19 mouse cellular contexts compared by ENCODE assay signal in genomic region chr8:61937576-61937975, GRCm38 (mm10). TPM values are rescaled to one million over a fixed set of nuclear protein-coding genes. Genes with fewer than 3 reads are reported as not detected.
"Had no signal": no experiment of that assay in that cellular context is flagged by ENCODE, and none has a peak within 500 bp of the region (broad histone marks: within the 10 kb centered on the region; RNA-seq: fewer than 3 reads in every experiment).

No protein-coding gene starts in this region.

- H3K4me1 ChIP-seq: liver, embryonic 13.5 days; midbrain, embryonic 12.5 days; midbrain, embryonic 15.5 days; neural tube, embryonic 12.5 days; neural tube, embryonic 15.5 days had no signal

- DNase-seq: kidney, postnatal 36 days; layer of hippocampus, postnatal 36 days; liver, embryonic 13.5 days; lung, adult 2 months; lung, postnatal 14 days; lung, postnatal 4 days; right cerebral cortex, adult 18-20 months; right cerebral cortex, postnatal 14 days; right cerebral cortex, postnatal 4 days; thymus, adult 2 months; thymus, postnatal 14 days; thymus, postnatal 4 days had no signal

- ATAC-seq: midbrain, embryonic 15.5 days had no signal

- H3K9ac ChIP-seq: liver, embryonic 13.5 days; midbrain, embryonic 12.5 days; midbrain, embryonic 15.5 days; neural tube, embryonic 12.5 days; neural tube, embryonic 15.5 days had no signal

- H3K4me3 ChIP-seq: left cerebral cortex, adult 2 months; liver, embryonic 13.5 days; midbrain, embryonic 12.5 days; midbrain, embryonic 15.5 days; neural tube, embryonic 12.5 days; neural tube, embryonic 15.5 days had no signal

- H3K9me3 ChIP-seq: liver, embryonic 13.5 days; midbrain, embryonic 12.5 days; midbrain, embryonic 15.5 days; neural tube, embryonic 12.5 days; neural tube, embryonic 15.5 days had no signal

- H3K4me2 ChIP-seq: liver, embryonic 13.5 days; midbrain, embryonic 12.5 days; midbrain, embryonic 15.5 days; neural tube, embryonic 12.5 days; neural tube, embryonic 15.5 days had no signal

- H3K36me3 ChIP-seq: liver, embryonic 13.5 days; midbrain, embryonic 12.5 days; midbrain, embryonic 15.5 days; neural tube, embryonic 12.5 days; neural tube, embryonic 15.5 days had no signal

- H3K27ac ChIP-seq: left cerebral cortex, adult 2 months; liver, embryonic 13.5 days; midbrain, embryonic 12.5 days; midbrain, embryonic 15.5 days; neural tube, embryonic 12.5 days; neural tube, embryonic 15.5 days; stomach, postnatal 0 days had no signal

- H3K27me3 ChIP-seq: liver, embryonic 13.5 days; midbrain, embryonic 12.5 days; midbrain, embryonic 15.5 days; neural tube, embryonic 12.5 days; neural tube, embryonic 15.5 days had no signal

RNA-seq across cellular contexts. Expression of gene Ddx60, which starts 9.7 kb away (rescaled TPM):
- polyA plus RNA-seq: limb, embryonic 11.5 days had no signal
